Mouse (Mus musculus) heart, embryonic 10.5 days (tissue): ENCODE data around the gene Nfe2l1. TPM values are rescaled to one million over a fixed set of nuclear protein-coding genes. Genes with fewer than 3 reads are reported as not detected.
A peak's percentile ranks its signal among the peaks of the same experiment; 100 is the strongest.

Source experiments
- DNase-seq: peaks from one replicate; pipeline ENCODE4 v3.0.0-alpha.2; 2017; ENCODE audit warnings: low spot score
- H3K27ac ChIP-seq: fragments of 300-500 bp; sonication (generic); 2 replicates; pipeline ENCODE4 v1.5.1; 2016; ENCODE audit warnings: mild to moderate bottlenecking
- H3K27me3 ChIP-seq: fragments of 300-500 bp; sonication (generic); 2 replicates; pipeline ENCODE4 v1.6.1; 2016; ENCODE audit warnings: mild to moderate bottlenecking; ENCODE audit not compliant: poor library complexity, insufficient read depth, severe bottlenecking
- H3K36me3 ChIP-seq: fragments of 300-500 bp; sonication (generic); 2 replicates; pipeline ENCODE4 v1.6.1; 2016; ENCODE audit warnings: mild to moderate bottlenecking, moderate library complexity
- H3K4me1 ChIP-seq: fragments of 300-500 bp; sonication (generic); 2 replicates; pipeline ENCODE4 v1.6.1; 2016; ENCODE audit warnings: mild to moderate bottlenecking
- H3K4me3 ChIP-seq: fragments of 300-500 bp; sonication (generic); 2 replicates; pipeline ENCODE4 v1.5.1; 2016; ENCODE audit warnings: mild to moderate bottlenecking, moderate library complexity
- H3K9me3 ChIP-seq: fragments of 300-500 bp; sonication (generic); 2 replicates; pipeline ENCODE4 v1.6.1; 2016; ENCODE audit warnings: mild to moderate bottlenecking, moderate library complexity
- WGBS: fragments of 180-500 bp; shearing (Covaris S2); methylation state at CpG from one replicate; pipeline ENCODE4 v1.1.7; 2016; 5-methylcytosine and 5-hydroxymethylcytosine counted together
- polyA plus RNA-seq: library from polyadenylated mRNA; unstranded; fragments of >200 nt; fragmentation: Nextera tagmentation; extraction: Ambion mirVana; gene quantifications from 2 replicates; pipeline ENCODE4 v1.2.1, GENCODE M21; 2016

Gene Nfe2l1
- 65.0 and 78.7 TPM in 2 replicates for polyA plus RNA-seq

- under 1% methylated on average over 51 of the region's 51 CpGs for WGBS
- peak within 1 kb of the TSS; percentile 95 for H3K27ac ChIP-seq
Observed at GRCm38 (mm10) chr11:96829813-96830538, at the start of gene Nfe2l1. TSS of gene Nfe2l1 (minus strand) at chr11:96829968.

GRCm38 (mm10) chr11:96879359-96879758, 49.6 kb upstream of the Nfe2l1 start:
- peaks cover 56% of the 10 kb centered on the region for H3K4me1 ChIP-seq
- WGBS: 49% methylated on average over 7 of the region's 7 CpGs
- no peaks in the 10 kb centered on the region for H3K36me3 ChIP-seq
- no peak overlapping the region for H3K27ac ChIP-seq
- no peaks in the 10 kb centered on the region for H3K9me3 ChIP-seq
- H3K27me3 ChIP-seq: peaks cover 32% of the 10 kb centered on the region
- H3K4me3 ChIP-seq: no peak overlapping the region
- DNase-seq: no peak

More at GRCm38 (mm10) chr11:96829813-96830538, at the start of gene Nfe2l1:
- H3K4me1 ChIP-seq: peaks cover 46% of the 10 kb centered on the region
- H3K36me3 ChIP-seq: peaks cover 26% of the 10 kb centered on the region
- peak; percentile 100 for DNase-seq
- H3K27me3 ChIP-seq: no peaks in the 10 kb centered on the region
- H3K4me3 ChIP-seq: peak within 1 kb of the TSS; percentile 79
- no peaks in the 10 kb centered on the region for H3K9me3 ChIP-seq

- DNase-seq: no peak
- 62% methylated on average over 3 of the region's 3 CpGs for WGBS
- H3K27ac ChIP-seq: no peak overlapping the region
- H3K9me3 ChIP-seq: no peaks in the 10 kb centered on the region
- H3K4me1 ChIP-seq: peaks cover 56% of the 10 kb centered on the region
- no peaks in the 10 kb centered on the region for H3K36me3 ChIP-seq
- no peak overlapping the region for H3K4me3 ChIP-seq
- peaks cover 37% of the 10 kb centered on the region for H3K27me3 ChIP-seq
Observed at GRCm38 (mm10) chr11:96878715-96879114, 48.9 kb upstream of the Nfe2l1 start.

- Histone ChIP-seq H3K27ac (peak overlapping the region; percentile 74), H3K4me3 (no peak overlapping the region)
Observed at GRCm38 (mm10) chr11:96877071-96877470, 47.3 kb upstream of the Nfe2l1 start.

GRCm38 (mm10) chr11:96876300-96877040, 46.7 kb upstream of the Nfe2l1 start:
- DNase-seq: no peak
- Histone ChIP-seq H3K36me3 (no peaks in the 10 kb centered on the region), H3K27me3 (peaks cover 41% of the 10 kb centered on the region), H3K4me1 (peaks cover 73% of the 10 kb centered on the region), H3K27ac (peak overlapping the region; percentile 74), H3K4me3 (peak overlapping the region; percentile 59), H3K9me3 (no peaks in the 10 kb centered on the region)
- WGBS: 5% methylated on average over 13 of the region's 13 CpGs

More at GRCm38 (mm10) chr11:96877071-96877470, 47.3 kb upstream of the Nfe2l1 start:
- DNase-seq: no peak
- peaks cover 41% of the 10 kb centered on the region for H3K27me3 ChIP-seq
- 45% methylated on average over 4 of the region's 4 CpGs for WGBS
- no peaks in the 10 kb centered on the region for H3K36me3 ChIP-seq
- no peaks in the 10 kb centered on the region for H3K9me3 ChIP-seq
- peaks cover 73% of the 10 kb centered on the region for H3K4me1 ChIP-seq

- H3K27me3 ChIP-seq: peaks cover 41% of the 10 kb centered on the region
- WGBS: under 1% methylated on average over 35 of the region's 35 CpGs
Observed at GRCm38 (mm10) chr11:96875745-96876144, 46.0 kb upstream of the Nfe2l1 start.

GRCm38 (mm10) chr11:96875270-96875669, 45.5 kb upstream of the Nfe2l1 start:
- peak overlapping the region; percentile 74 for H3K27ac ChIP-seq
- H3K9me3 ChIP-seq: no peaks in the 10 kb centered on the region
- H3K4me1 ChIP-seq: peaks cover 72% of the 10 kb centered on the region
- H3K4me3 ChIP-seq: peak overlapping the region; percentile 59
- DNase-seq: no peak
- H3K36me3 ChIP-seq: no peaks in the 10 kb centered on the region
- peaks cover 46% of the 10 kb centered on the region for H3K27me3 ChIP-seq
- 14% methylated on average over 4 of the region's 4 CpGs for WGBS

More at GRCm38 (mm10) chr11:96875745-96876144, 46.0 kb upstream of the Nfe2l1 start:
- DNase-seq: no peak
- no peaks in the 10 kb centered on the region for H3K9me3 ChIP-seq
- H3K36me3 ChIP-seq: no peaks in the 10 kb centered on the region
- peaks cover 73% of the 10 kb centered on the region for H3K4me1 ChIP-seq
- H3K4me3 ChIP-seq: peak overlapping the region; percentile 59
- peak overlapping the region; percentile 74 for H3K27ac ChIP-seq

GRCm38 (mm10) chr11:96873601-96874140, 43.9 kb upstream of the Nfe2l1 start:
- peaks cover 60% of the 10 kb centered on the region for H3K4me1 ChIP-seq

GRCm38 (mm10) chr11:96872441-96873379, 42.9 kb upstream of the Nfe2l1 start:
- DNase-seq: no peak
- Histone ChIP-seq H3K4me1 (peaks cover 52% of the 10 kb centered on the region), H3K27me3 (peaks cover 40% of the 10 kb centered on the region), H3K27ac (peak overlapping the region; percentile 86), H3K4me3 (peak overlapping the region; percentile 32), H3K36me3 (no peaks in the 10 kb centered on the region), H3K9me3 (no peaks in the 10 kb centered on the region)
- WGBS: 11% methylated on average over 24 of the region's 24 CpGs

More at GRCm38 (mm10) chr11:96873601-96874140, 43.9 kb upstream of the Nfe2l1 start:
- Histone ChIP-seq H3K9me3 (no peaks in the 10 kb centered on the region), H3K27ac (peak overlapping the region; percentile 86), H3K27me3 (peaks cover 46% of the 10 kb centered on the region), H3K36me3 (no peaks in the 10 kb centered on the region), H3K4me3 (peak overlapping the region; percentile 32; the same call in 1 of the 2 replicates)
- 18% methylated on average over 11 of the region's 11 CpGs for WGBS
- DNase-seq: no peak

GRCm38 (mm10) chr11:96867149-96867548, 37.4 kb upstream of the Nfe2l1 start:
- H3K9me3 ChIP-seq: no peaks in the 10 kb centered on the region
- no peak overlapping the region for H3K4me3 ChIP-seq
- WGBS: 11% methylated on average over 5 of the region's 5 CpGs
- 0 out of 2 replicates have a peak, but pooled peaks cover 11% of the 10 kb centered on the region for H3K27me3 ChIP-seq
- H3K27ac ChIP-seq: no peak overlapping the region
- no peak for DNase-seq
- H3K4me1 ChIP-seq: peaks cover 21% of the 10 kb centered on the region
- H3K36me3 ChIP-seq: no peaks in the 10 kb centered on the region

- 26% methylated on average over 26 of the region's 26 CpGs for WGBS
- Histone ChIP-seq H3K27ac (peak overlapping the region; percentile 54; the same call in 1 of the 2 replicates), H3K4me3 (peak overlapping the region; percentile 35)
Observed at GRCm38 (mm10) chr11:96863206-96863995, 33.6 kb upstream of the Nfe2l1 start.

More at GRCm38 (mm10) chr11:96863206-96863995, 33.6 kb upstream of the Nfe2l1 start:
- peaks cover 29% of the 10 kb centered on the region for H3K4me1 ChIP-seq
- no peaks in the 10 kb centered on the region for H3K36me3 ChIP-seq
- no peak for DNase-seq
- H3K9me3 ChIP-seq: no peaks in the 10 kb centered on the region
- 0 out of 2 replicates have a peak, but pooled peaks cover 6% of the 10 kb centered on the region for H3K27me3 ChIP-seq
